Mouse (Mus musculus): ENCODE measurements around the gene Inppl1.

Gene Inppl1

DNA sequence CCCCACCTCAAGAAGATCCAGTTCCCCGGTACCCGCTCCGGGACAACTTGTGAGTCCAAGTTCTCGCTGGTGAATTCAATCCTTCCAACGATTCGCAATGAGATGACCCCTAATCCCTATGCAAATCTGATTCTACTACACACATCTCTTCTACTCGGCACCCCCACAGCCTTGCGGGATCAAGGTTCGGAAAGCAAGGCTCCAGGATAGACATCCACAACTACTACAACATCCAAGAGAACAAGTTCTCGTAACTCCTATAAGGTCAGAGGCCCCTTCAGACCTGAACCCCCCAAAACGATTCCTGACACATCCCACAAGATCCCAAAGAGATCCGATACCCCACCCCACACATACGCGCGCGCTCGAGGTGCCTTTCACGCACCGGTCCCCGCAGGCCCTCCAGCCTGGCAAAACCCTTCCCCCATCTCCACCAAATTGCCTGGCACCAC is 849 bp downstream of the Inppl1 start:
- peak in 1 of 2 experiments; percentile 37 for DNase-seq

DNA sequence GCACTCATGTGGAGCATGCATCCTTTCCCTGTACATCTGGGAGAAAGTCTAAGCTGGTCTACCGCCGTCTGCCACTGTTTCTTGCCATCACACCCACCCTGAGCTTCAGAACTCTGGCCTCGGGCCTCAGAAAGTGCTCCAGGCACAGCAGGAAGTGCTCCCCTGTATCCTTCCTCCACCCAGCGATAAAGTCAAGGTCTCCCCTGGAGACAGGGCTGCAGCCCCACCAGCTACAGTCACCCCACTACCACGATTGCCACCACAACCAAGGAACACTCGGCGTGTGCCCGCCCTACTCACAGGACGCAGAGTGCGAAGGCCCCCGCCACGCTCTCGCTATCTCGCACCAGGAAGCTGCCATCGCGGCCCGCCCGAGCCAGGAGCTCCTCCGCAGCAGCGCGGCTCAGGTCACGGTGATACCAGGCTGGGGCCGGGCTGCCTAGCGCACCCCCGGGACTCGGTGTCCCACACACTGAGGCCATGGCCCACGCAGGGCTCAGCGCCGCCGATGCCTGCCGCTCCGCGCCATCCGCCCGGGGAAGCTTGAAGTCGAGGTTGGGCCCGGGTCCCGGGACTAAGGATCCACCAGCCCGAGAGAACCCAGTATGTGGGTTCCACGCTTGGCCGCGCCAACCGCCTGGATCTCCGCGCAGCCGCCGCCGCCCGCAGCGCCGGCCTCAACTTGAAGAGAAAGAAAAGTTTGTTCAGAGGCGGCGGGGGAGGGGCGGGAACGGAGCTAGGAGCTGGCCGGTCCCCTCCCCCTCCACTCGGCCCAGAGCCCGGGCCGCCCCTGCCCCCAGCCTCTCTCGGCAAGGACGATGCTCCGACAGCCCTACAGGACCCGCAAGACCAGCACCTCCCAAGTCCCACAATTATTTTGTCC is 1.5 kb downstream of the Inppl1 start:
- peak; percentile 70 to 91 for DNase-seq

DNA sequence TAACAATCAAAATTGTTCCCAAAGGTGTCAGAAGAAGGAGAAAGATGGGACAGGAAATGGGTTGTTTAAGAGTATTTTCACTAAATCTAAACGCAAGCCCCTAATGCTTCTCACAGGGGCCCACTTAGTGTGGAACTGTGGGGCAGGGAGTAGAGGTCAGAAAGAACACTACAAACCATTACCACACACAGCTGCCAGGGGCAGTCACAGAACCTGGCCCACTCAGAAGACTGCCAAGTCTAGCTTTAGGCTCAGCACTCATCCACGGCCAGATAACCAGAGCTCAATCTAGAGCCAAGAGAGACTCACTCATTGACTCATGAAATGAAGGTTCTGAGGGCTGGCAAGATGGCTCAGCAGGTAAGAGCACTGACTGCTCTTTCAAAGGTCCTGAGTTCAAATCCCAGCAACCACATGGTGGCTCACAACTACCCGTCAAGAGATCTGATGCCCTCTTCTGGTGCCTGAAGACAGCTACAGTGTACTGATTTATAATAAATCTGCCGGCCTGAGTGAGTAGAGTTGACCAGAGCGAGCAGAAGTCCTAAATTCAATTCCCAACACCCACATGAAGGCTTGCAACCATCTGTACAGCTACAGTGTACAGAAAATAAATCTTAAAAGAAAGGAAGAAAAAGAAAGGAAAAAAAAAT is 2.4 kb downstream of the Inppl1 start:
- no peak for DNase-seq

DNA sequence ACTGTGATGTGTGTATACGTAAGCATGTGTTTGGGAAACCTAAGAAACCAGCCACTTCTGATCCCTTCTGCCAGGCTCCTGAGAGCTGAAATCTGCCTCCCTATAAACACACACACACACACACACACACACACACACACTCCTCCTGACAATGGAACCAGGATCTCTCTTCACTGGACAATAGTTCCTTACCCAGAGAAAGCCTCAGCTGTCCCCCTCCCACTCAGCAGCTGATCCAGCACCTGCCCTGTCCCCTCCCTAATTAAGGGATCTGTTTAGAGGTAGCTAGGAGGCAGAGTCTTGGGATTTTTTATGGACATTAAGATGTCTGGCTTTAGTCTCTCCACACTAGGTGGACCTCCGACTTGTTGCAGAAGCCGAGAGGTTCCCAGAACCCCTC is 3.1 kb downstream of the Inppl1 start:
- DNase-seq: no peak

DNA sequence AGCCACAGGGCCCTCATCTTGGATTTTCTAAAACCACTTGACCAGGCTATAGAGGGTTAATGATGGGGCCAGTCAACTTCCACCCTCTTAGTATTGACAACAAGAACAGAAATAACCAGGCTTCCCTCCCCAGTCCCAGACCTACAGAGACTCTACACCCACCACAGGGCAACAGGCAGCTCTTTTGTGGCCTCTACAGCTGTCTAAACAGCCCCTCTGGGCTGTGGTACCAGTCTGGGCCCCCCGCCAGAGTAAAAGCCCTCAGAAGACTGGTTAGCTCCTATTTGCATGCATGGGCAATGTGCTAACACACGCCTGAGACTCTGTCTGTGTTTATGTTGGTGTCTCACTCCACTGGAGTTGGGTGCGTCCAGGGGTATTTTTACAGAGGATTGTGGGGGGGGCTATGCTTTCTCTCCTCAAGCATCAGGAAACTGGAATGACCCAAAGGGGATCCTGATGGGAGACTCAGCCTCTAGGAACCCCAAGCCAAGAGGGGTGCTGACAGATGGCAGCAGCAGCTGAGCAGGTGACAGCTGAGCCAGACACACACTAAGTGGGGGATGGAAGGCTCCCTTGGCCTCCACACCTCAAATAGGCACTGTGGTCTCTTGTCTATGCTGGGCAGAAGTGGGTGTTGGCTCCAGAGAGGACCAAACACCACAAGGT is 4.0 kb downstream of the Inppl1 start:
- no peak for DNase-seq

DNA sequence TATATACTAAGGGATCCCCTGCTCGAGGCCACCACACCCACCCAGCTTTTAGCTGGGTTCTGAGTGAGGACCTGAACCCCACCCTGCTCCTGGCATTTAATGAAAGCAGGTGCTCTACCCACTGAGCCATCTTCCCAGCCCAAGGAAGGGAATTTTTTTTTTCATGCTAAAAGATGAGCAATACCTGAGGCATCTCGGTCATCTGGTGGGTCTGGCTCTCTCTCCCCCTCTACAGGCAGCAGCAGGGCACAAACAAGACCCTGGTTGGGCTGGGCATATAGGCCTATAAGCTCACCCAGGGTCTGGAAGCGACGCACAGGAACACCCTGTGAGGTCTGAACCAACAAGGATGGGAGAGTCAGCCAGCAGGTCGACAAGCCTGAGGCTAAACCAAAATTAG is 4.7 kb downstream of the Inppl1 start:
- no peak for DNase-seq

DNA sequence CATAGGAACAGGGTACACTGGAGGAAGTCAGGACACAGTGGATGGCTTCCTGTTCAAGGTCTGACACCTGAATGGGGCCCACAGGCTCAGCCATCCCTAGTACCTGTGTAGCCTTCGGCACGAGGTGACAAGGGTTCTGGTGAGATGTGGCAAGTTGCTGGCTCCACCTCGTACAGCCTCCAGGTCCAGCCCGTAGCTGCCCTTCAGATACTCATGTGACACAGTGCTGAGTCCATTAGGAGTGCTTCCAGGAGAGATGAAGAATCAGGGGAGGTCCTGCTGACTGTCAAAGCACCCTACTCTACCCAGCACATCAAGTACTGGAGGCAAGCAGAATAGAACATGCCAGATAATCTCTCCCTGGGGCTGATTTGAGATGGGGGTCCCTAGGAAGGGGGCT is 5.7 kb downstream of the Inppl1 start:
- DNase-seq: no peak

DNA sequence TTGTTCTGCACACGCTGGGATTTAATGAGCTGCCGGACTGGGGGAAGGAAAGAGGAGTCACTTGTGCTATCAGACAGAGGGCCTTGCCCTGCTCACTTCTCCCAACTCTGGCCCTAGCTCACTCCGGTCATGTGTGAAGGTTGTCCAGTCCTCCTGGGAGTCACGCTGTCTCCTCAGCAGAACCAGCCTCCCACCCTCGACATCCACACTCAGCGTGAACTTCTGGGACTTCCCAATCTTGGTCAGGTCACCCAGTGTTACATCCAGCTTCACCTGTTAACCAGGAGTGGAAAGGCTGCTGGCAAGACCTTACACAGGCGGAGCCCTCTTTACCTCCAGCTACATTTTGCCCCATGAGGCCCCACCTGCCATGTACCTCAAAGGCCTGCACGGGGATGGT is 6.6 kb downstream of the Inppl1 start:
- no peak for DNase-seq

DNA sequence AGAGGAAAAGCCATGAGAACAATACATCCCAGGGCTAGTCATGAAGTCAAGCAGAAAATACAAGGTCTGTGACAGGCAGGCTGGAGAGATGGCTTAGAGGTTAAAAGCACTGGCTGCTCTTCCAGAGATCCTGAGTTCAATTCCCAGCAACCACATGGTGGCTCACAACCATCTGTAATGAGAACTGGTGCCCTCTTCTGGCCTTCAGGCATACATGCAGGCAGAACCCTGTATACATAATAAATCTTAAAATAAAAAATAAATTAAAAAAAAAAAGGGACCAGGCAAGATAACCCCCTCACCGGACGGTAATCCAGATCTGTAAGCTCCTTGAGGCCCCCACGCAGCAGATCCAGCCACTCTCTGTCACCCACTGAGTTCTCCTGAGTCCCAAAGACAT is 7.7 kb downstream of the Inppl1 start:
- no peak for DNase-seq

DNA sequence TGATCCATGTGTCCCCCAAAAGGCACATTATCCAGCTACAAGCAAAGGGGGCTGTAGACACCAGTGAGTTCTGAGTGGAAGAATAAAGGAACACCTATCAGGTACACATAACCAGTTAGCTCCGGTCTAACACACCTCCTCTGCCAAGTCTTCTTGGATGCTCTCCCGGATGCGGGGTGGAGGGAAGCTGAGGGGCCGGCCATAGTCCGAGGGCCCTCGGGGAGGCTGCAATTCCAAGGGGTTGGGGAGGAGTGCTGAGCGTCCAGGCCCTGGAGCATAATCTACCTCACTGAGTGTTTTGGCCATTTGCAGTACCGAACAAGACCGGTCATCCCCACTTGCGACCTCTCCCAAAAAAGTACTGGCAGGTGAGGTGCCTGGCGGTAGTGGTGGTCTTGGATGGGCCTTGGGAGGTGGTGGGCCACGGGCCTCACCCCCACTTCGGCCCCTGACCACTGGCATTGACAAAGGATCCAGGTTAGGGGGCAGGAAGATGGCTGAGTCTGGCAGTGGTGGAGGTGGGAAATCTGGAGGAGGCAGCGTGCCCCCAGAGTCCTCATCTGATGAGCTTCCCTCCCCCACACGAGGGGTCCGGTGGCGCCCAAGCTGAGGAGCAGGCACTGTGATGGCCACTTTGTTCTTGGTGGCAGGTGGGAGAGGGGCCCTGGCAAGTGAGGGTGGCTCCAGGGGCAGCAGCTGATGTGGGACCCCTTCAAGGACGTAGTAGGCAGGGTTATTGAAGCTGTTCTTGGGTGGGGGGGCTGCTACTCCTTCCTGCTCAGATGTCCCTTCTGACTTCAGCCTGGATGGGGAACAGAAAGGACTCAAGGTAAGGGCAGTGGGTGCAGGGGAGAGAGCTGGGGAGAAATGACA is 14.0 kb downstream of the Inppl1 start:
- peak; percentile 75 to 77 for DNase-seq

DNA sequence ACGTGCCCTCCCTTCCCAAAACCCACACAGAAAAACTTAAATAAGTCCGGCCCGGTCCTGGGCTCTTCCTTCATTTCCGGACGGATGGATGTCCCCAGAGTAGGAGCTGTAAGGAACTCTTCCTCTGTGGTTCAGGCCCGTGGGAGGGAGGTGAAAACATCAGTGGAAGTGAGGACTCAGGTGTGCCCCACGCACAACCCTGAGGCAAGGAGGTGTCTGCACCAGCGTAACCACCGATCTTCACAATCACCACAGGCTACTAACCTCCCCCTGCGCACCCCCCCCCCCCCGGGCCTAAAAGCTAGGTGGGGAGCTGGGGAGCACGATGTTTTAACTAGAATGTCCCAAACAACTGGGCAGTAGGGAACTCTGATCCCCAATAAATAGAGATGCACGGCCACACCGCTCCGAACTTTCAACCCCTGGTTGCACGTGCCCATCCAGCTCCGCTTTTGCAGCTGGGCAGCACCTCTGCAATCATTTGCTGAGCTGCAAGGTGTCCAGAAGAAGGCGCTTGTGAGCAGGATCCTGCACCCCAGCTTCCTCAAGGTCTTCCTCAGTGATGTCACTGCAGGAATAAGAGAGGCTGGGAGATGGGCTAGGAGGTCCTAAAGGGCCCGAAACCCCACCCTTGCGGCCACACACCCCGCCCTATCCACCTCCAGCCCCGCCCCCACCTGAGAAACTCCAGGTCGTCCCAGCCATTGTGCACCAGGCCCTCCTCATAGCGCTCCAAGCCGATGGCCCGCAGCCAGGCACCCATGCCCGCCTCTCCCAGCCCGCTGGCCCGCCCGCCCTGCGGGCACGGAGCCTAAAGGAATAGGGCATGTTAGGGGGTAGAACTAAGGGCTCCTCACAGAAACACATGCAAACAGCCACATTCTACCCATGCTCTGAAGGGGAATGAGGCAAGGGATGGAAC is 14.9 kb downstream of the Inppl1 start:
- DNase-seq: peak; percentile 63 to 77

DNA sequence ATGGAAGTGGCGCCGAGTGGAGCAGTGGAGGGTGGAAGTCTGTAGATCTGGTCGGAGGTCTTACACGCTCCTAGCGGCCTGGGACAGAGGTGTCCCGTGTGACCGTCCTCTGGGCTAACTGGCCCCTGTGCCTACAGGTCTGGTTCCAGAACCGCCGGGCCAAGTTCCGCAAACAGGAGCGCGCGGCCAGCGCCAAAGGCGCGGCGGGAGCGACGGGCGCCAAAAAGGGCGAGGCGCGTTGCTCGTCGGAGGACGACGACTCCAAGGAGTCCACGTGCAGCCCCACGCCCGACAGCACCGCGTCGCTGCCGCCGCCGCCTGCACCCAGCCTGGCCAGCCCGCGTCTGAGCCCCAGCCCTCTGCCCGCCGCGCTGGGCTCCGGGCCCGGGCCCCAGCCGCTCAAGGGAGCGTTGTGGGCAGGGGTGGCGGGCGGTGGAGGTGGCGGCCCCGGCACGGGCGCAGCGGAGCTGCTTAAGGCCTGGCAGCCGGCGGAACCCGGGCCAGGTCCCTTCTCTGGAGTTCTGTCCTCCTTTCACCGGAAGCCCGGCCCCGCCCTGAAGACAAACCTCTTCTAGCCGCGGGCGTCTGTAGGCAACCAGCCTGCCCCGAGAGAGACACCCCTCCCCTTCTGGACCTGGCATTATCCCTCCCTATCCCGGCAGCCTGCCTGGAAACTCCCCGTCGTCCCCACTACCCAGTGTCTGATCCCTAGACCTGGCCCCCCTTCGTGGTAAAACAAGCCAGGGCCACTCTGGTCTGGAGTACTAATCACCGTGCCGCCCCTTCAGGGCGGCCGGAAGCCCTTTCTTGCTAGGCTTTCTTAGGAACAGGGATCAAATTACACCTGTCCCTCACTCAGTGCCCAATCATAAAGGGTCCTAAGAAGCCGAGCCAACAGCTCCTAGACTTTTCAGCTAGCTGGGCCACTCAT is 16.2 kb downstream of the Inppl1 start:
- peak; percentile 53 to 67 for DNase-seq

DNA sequence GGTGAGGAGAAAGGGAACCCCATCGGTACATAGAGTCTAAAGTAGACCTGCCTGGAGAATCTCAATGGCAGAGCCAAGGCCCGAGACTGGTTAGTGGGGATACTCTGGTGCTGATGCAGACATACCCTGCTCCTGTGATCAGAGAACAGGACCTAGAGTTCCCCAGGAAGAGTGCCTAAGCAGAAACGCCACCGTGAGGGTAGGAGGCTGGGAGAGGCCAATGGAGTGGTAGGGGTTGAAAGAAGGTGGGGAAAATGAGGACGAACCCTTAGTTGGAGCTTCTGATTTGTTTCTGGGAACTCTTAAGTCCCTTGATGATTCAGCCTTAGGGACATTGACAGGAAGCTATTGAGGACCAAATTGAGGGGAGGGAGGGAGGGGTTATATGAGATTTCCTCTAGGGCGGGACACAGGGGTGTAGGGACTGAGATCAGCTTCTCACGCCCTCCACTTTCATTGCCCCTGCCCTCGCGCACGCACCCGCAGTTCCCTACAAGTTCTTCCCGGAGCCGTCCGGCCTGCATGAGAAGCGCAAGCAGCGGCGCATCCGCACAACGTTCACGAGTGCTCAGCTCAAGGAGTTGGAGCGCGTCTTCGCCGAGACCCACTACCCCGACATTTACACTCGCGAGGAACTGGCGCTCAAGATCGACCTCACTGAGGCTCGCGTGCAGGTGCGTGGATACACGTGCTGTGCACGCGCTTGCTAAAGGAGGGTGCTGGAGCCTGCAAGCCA is 17.6 kb downstream of the Inppl1 start:
- DNase-seq: no peak

DNA sequence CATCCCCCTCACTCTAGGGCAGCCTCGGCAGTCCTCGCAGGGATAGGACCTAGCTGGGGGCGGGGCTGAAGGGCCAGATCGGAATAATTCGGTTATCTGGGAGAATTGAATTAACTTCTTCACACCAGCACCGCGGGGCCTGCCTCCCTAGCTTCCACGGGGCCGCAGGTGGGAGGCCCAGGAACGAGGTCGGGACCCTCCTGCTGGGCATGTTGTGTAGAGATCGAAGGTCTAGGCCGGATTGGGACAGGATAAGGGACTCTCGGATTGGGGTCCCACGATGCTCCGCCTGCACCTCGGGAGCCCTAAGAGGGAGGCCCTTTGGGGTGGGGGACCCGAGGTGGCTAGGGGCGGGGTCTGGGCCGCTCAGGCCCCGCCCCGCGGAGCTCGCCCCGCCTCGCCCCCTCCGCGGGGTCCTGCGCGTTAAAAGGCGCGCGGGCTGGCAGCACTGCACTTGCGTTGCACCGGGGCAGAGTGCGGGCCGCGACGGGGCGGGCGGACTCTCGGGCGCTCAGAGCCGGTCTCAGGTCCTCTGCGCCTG is 20.1 kb downstream of the Inppl1 start, which contains the start of gene Phox2a:
Gene Phox2a, plus strand, starts transcription at position 453 of the 541 bp plus-strand sequence.
- DNase-seq: no peak

DNA sequence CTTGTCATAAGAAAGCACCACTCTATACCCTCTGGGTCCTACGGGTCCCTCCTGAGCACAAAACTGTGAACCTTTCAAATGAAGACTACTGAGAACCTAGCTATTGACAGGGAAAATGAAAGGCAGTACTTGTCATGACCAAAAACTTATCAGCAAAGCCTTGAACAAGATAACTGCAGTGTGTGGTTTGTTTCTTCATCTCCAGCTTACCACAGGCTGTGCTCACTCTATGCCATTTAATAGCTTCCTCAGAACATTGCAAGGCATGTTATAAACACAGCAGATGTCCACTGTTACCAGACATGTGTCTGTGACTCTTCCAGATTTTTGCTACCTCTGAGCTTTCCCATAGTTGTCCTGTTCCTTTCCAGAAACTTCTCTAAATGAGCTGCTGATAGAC is 61.0 kb downstream of the Inppl1 start:
- DNase-seq: no peak

DNA sequence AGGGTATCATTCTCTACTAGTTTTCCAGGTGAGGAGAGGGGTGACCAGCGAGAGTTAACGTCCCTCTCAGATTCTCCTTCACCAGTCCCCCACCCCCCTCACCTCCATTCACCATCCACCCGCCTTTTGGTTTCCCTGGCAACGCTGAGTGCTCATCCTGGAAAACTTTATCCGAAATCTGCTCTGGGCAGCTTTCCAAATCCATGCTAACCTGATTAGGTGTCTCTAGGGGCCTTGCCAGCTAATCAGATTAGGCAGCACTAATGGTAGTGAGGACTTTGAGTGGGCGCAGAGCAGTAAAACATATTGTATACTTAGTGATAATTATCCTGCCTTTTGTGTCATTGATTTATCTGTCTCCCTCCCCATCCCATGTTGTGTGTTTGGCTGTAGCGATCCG is 65.3 kb downstream of the Inppl1 start:
- no peak for DNase-seq

Measured in kidney, postnatal 36 days (tissue).